Mouse (Mus musculus) heart, embryonic 15.5 days (tissue): ENCODE data around the gene Cln5. TPM values are rescaled to one million over a fixed set of nuclear protein-coding genes. Genes with fewer than 3 reads are reported as not detected.

Experiments
- ATAC-seq: fragments of 200-750 bp; cut with Nextera tagmentation; replicated peaks from 2 replicates; pipeline ENCODE4 v1.8.0; 2017; ENCODE audit warnings: low read depth, moderate TSS enrichment; ENCODE audit not compliant: insufficient number of reproducible peaks, insufficient read depth, low FRiP score
- H3K27ac ChIP-seq: fragments of 300-500 bp; sonication (generic); 2 replicates; pipeline ENCODE4 v1.5.1; 2015; ENCODE audit warnings: mild to moderate bottlenecking, inconsistent platforms
- H3K27me3 ChIP-seq: fragments of 300-500 bp; sonication (generic); 2 replicates; pipeline ENCODE4 v1.6.1; 2015; ENCODE audit warnings: inconsistent platforms
- H3K36me3 ChIP-seq: fragments of 300-500 bp; sonication (generic); 2 replicates; pipeline ENCODE4 v1.6.1; 2015; ENCODE audit warnings: mild to moderate bottlenecking, inconsistent platforms
- H3K4me1 ChIP-seq: fragments of 300-500 bp; sonication (generic); replicated peaks from 2 replicates; pipeline ENCODE4 v1.6.1; 2015; ENCODE audit warnings: inconsistent platforms
- H3K4me2 ChIP-seq: fragments of 300-500 bp; sonication (generic); 2 replicates; pipeline ENCODE4 v1.6.1; 2015; ENCODE audit warnings: inconsistent platforms, mild to moderate bottlenecking, moderate library complexity
- H3K4me3 ChIP-seq: fragments of 300-500 bp; sonication (generic); 2 replicates; pipeline ENCODE4 v1.5.1; 2015; ENCODE audit warnings: mild to moderate bottlenecking, inconsistent platforms
- H3K9ac ChIP-seq: fragments of 300-500 bp; sonication (generic); 2 replicates; pipeline ENCODE4 v1.6.1; 2015; ENCODE audit warnings: mild to moderate bottlenecking, inconsistent platforms
- H3K9me3 ChIP-seq: fragments of 300-500 bp; sonication (generic); replicated peaks from 2 replicates; pipeline ENCODE4 v1.6.1; 2016; ENCODE audit warnings: inconsistent platforms
- WGBS: fragments of 180-500 bp; shearing (Covaris S2); methylation state at CpG from one replicate; pipeline ENCODE4 v1.1.7; 2015; ENCODE audit warnings: mixed read lengths; 5-methylcytosine and 5-hydroxymethylcytosine counted together
- polyA plus RNA-seq: library from polyadenylated mRNA; unstranded; fragments of >200 nt; fragmentation: Nextera tagmentation; extraction: Ambion mirVana; gene quantifications from 2 replicates; pipeline ENCODE4 v1.2.1, GENCODE M21; 2015

Gene Cln5
- polyA plus RNA-seq, 1 experiment from 2014 or later: 23.6 TPM

DNA sequence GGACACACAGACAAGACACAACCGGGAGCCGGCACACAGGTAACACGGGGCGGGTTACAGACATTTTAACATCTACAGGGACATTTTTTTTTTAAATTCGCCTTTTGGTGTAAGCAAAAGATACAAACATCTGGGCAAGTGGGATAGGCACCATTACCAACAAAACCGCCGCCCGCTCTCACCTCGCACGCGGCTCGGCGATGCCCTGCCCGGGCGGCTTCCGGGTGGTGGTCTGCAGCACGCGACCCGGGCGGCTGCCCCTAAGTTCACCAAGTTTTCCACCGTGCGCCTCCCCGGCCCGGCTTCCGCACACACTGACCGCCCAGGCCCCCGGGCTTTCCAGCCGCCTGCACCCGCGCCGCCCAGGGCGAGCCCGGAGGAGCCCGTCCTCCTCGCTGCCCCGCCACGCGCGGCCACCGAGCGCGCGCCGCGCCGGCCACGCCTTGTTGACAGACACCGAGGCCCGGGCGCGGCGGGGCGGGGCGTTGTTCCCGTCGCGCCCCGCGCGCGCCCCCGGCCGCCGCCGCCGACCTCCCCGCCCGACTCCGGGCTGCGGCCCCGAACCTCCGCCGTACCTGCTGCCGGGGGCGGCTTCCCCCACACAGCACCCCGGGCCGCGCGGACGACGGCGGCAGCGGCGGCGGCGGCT lies 28.7 kb downstream of the Cln5 start:
- H3K4me3 ChIP-seq: peak overlapping the region; percentile 97
- no peaks in the 10 kb centered on the region for H3K27me3 ChIP-seq
- H3K36me3 ChIP-seq: no peaks in the 10 kb centered on the region; the same call in 1 of the 2 replicates
- peak overlapping the region; percentile 69 for H3K4me2 ChIP-seq
- peaks cover 18% of the 10 kb centered on the region for H3K4me1 ChIP-seq
- H3K27ac ChIP-seq: peak overlapping the region; percentile 99
- H3K9me3 ChIP-seq: no peaks in the 10 kb centered on the region
- H3K9ac ChIP-seq: peak overlapping the region; percentile 100
- peak; percentile 79 for ATAC-seq
- WGBS: under 1% methylated on average over 64 of the region's 86 CpGs

DNA sequence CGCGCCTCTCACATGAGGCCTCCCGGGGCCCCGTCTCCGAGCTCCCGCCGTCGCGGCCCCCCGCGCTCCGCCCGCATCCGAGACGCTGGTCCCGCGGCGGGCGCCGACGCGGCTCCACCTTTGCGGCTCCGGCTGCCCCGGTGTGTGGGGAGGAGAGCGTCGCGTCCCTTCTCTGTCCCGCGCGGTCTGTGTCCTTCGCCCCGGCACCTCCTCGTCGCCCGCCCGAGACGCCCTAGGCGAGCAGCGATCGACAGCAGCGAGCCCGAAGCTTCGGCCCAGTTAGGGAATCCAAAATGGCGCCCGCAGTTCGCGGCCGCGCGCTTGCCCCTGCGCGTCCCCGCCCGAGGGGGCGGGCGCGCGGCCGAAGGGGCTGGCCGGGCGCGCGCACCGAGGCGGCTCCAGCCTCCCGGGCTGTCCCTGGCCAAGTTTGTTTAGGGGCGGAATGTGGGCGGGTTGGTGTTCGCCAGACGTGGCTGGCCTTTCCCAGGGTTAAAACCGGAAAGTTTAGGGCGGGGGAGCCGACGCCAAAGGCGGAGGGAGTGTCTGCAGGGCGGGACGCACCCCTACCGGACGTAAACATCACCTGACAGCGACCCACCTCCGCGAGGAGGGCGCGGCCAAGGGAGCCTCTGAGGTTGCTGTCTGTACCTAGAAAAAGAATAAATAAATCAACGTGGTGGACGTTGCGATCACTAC lies 29.4 kb downstream of the Cln5 start, which contains the start of gene Fbxl3:
Gene Fbxl3 (minus strand): TSS at position 329 of the 696 bp plus-strand sequence.
- Histone ChIP-seq H3K4me2 (peak within 1 kb of the TSS; percentile 69), H3K9ac (peak within 1 kb of the TSS; percentile 100), H3K4me1 (peaks cover 13% of the 10 kb centered on the region), H3K4me3 (peak within 1 kb of the TSS; percentile 97), H3K9me3 (no peaks in the 10 kb centered on the region), H3K27ac (peak within 1 kb of the TSS; percentile 99), H3K27me3 (no peaks in the 10 kb centered on the region), H3K36me3 (no peaks in the 10 kb centered on the region; the same call in 1 of the 2 replicates)
- peak; percentile 94 for ATAC-seq
- under 1% methylated on average over 88 of the region's 88 CpGs for WGBS

DNA sequence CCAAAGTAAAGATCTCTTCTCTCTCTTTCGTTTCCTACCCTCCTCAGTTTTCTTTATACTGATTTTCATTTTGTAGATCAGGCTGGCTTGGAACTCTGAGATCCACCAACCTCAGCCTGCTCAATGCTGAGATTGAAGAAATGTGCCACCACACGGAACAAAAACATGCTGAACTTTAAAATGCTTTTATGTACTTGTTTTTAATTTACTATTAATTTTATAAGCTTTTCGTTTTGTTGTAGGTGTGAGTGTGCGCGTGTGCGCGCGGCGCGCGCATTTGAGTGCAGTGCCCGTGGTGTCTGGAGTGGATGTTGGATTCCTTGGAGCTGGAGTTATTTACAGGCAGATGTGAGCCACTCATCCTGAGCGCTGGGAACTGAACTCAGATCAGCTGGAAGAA lies 30.3 kb downstream of the Cln5 start:
- H3K27ac ChIP-seq: 0 out of 2 replicates have a peak overlapping the region, but pooled peaks have one; percentile 99

DNA sequence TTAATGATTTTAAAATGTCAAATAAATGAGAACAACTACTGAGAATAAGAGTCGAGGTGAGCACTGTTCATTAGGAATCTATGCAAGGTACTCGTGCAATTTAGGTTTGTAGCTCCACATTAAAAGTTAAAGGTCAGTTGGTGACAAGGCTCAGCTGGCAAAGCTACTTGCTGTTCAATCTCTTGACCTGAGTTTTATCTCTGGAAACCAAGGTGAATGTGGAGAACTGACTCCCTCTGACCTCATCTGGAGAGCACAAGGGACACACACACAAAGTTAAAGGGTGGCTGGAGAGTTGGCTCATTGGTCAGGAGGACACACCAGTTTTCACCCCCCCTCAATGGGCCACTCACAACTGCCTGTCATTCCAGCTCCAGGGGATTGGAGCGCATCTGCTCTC lies 31.2 kb downstream of the Cln5 start:
- H3K36me3 ChIP-seq: no peaks in the 10 kb centered on the region
- no peak overlapping the region for H3K9ac ChIP-seq
- no peak overlapping the region for H3K4me2 ChIP-seq
- no peaks in the 10 kb centered on the region for H3K9me3 ChIP-seq
- no peaks in the 10 kb centered on the region for H3K27me3 ChIP-seq
- H3K27ac ChIP-seq: no peak overlapping the region
- no peak for ATAC-seq
- peaks cover 13% of the 10 kb centered on the region for H3K4me1 ChIP-seq
- no peak overlapping the region for H3K4me3 ChIP-seq
- 67% methylated on average over 3 of the region's 3 CpGs for WGBS

More for the DNA sequence above, 30.3 kb downstream of the Cln5 start:
- Histone ChIP-seq H3K9ac (no peak overlapping the region), H3K9me3 (no peaks in the 10 kb centered on the region), H3K4me1 (peaks cover 13% of the 10 kb centered on the region), H3K4me2 (peak overlapping the region; percentile 69), H3K4me3 (peak overlapping the region; percentile 97; the same call in 1 of the 2 replicates), H3K36me3 (no peaks in the 10 kb centered on the region), H3K27me3 (no peaks in the 10 kb centered on the region)
- 82% methylated on average over 13 of the region's 13 CpGs for WGBS
- ATAC-seq: no peak

DNA sequence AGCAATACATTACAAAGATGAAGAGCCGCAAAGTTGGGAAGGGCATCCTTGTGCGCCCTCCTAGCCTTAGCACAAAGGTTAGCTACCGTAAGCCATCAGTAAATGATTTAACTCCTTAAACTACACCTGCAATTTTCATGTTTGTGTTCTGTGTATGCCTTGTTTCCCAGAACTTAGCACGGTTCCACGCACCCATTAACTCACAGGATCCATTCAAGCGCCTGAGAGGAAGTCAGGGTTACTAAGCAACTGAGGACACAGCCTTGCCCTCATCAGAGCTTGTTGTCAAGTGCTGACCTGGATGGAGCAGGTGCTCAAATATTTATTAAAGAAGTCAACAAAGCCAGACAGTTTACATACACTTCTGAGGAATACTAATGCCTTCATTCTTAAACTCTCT lies 32.2 kb downstream of the Cln5 start:
- no peak for ATAC-seq
- 72% methylated on average over 6 of the region's 6 CpGs for whole genome bisulfite sequencing

DNA sequence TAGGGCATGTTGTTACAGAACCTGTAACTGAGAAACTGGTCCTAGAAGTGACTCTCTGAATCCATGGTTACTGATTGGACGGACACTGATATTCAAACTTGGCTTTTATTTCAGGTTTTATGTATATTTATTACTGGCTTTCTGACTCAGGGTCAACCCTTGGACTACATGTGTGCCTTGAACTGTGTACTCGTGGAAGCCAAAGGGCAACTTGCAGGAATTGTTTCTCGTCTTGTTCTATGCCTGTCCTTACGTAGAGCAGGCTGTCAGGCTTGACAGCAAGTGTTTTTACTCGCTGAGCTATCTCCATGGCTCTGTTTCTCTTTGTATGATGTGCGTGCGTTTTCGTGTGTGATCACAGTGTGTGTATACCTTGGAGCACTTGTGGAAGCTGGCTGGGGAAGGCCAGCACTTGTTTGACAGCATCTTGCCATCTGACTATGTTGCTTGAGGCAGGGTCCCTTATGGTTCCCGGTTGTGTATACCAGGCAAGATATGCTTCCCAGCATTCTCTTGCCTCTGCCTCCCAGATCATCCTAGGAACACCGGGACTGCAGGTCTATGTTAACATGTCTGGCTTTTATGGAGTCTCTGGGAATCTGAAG lies 32.8 kb downstream of the Cln5 start:
- Histone ChIP-seq H3K36me3 (no peaks in the 10 kb centered on the region), H3K4me3 (no peak overlapping the region), H3K27me3 (no peaks in the 10 kb centered on the region), H3K9me3 (no peaks in the 10 kb centered on the region), H3K4me1 (peaks cover 3% of the 10 kb centered on the region), H3K27ac (no peak overlapping the region), H3K4me2 (no peak overlapping the region), H3K9ac (no peak overlapping the region)
- WGBS: 66% methylated on average over 10 of the region's 10 CpGs
- ATAC-seq: no peak

More for the DNA sequence above, 32.2 kb downstream of the Cln5 start:
- H3K4me3 ChIP-seq: no peak overlapping the region
- no peak overlapping the region for H3K27ac ChIP-seq
- H3K9me3 ChIP-seq: no peaks in the 10 kb centered on the region
- H3K4me2 ChIP-seq: no peak overlapping the region
- no peaks in the 10 kb centered on the region for H3K36me3 ChIP-seq
- peaks cover 7% of the 10 kb centered on the region for H3K4me1 ChIP-seq
- H3K9ac ChIP-seq: no peak overlapping the region
- no peaks in the 10 kb centered on the region for H3K27me3 ChIP-seq

DNA sequence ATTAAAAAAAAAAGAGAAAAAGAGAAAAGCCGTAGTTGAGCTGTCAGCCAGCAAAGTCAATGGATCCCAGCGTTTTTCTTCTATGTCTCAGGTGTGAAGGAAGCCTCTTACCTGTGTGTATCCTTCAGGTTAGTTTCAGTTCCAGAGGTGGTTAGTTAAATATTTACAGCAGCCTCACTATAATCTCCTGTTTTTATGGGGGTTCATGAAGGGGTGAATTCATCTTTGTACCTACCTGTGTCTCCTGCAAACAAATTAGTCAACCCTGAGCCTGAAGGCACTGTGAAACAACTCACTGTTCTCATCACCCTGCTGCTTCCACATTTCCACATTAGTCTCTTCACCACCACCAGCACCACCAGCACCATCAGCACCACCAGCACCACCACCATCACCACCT lies 36.3 kb downstream of the Cln5 start:
- Histone ChIP-seq H3K27ac (no peak overlapping the region), H3K4me1 (no peaks in the 10 kb centered on the region), H3K9me3 (no peaks in the 10 kb centered on the region), H3K4me3 (no peak overlapping the region), H3K9ac (no peak overlapping the region), H3K36me3 (no peaks in the 10 kb centered on the region), H3K4me2 (no peak overlapping the region), H3K27me3 (no peaks in the 10 kb centered on the region)
- 89% methylated on average over 2 of the region's 2 CpGs for WGBS
- no peak for ATAC-seq

DNA sequence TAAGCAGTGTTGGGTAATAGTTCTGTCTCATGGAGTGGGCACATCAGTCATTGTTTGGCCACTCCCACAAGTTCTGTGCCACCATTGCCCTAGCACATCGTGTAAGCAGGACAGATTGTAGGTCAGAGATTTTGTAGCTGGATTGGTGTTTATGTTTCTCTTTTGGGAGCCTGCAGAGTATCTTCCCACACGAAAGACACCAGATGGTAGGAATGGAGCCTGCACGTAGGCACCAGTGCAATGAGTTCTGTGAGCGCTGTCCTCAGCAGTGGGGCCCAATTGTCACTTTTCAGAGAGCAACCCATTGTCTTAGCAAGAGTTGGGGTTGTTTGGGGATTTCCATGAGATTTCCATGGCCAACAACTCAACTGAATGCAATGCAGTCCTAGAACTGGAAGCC lies 40.0 kb downstream of the Cln5 start:
- no peak for ATAC-seq
- Histone ChIP-seq H3K4me1 (no peaks in the 10 kb centered on the region), H3K27me3 (no peaks in the 10 kb centered on the region), H3K9ac (no peak overlapping the region), H3K27ac (no peak overlapping the region), H3K4me3 (no peak overlapping the region), H3K9me3 (no peaks in the 10 kb centered on the region), H3K4me2 (no peak overlapping the region), H3K36me3 (peaks cover 12% of the 10 kb centered on the region; the same call in 1 of the 2 replicates)
- 79% methylated on average over 4 of the region's 4 CpGs for WGBS

DNA sequence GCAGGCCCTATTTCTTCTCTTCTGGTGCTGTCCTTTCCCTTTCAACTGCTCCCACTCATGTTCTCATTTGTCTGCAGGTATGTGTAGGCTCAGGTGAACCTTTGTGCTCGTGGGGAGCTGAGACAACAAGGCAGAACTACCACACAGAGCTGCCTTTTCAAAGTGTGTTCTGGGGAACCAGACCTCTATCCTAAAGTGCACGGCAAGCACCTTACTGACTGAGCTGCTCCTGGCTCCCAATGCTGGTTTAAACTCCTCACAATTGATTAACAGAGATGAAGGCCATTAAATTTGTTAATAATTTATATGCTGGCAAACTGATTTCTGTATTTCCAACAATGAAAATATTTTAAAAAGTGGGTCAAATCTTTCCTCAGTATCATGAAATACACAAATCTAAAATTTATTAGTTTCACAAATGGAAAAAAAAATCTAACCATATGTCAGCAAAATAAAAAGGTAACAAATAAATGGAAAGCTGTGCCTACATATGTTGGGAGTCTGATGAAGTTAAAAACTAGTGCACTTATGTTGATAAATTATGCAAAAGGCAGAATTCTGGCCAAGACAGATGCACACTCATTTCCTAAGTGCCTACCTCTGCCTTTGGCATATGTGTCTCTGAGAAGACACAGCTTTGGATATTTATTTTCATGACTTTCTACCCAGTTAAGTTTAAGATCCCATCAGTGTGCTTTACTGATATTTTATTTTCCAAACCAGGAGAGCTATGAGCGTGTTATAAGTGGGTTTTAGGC lies 42.8 kb downstream of the Cln5 start:
- Histone ChIP-seq H3K27me3 (no peaks in the 10 kb centered on the region), H3K4me1 (no peaks in the 10 kb centered on the region), H3K27ac (no peak overlapping the region), H3K9ac (no peak overlapping the region), H3K9me3 (no peaks in the 10 kb centered on the region), H3K36me3 (peaks cover 37% of the 10 kb centered on the region), H3K4me2 (no peak overlapping the region), H3K4me3 (no peak overlapping the region)
- WGBS: 88% methylated on average over 3 of the region's 3 CpGs
- no peak for ATAC-seq

DNA sequence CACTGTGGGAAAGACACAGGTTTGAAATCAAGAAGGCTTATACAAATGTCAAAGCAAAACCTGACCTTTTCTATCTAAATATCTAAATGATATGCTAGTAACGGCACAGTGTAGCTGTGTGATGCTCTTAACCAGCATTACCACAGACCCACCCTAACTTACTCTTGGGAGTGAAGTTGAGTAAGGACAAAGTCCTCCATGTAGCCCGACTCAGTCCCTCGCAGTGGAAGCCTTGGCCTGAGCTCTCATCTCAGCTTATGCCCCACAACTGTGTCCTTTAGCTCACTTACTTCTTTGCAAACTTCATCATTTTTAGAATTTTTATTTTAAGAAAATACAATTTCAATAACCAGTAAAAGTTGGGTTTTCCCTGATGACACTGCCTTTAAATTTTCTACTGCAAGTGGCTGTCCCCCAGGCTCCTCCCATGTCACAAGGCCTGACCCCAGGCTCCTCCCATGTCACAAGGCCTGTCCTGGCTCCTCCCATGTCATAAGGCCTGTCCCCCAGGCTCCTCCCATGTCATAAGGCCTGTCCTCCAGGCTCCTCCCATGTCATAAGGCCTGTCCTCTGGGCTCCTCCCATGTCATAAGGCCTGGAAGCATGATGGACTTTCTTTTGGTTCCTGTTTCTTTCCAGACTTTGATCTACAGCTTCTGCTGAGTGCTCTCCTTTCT lies 45.1 kb downstream of the Cln5 start:
- Histone ChIP-seq H3K4me2 (no peak overlapping the region), H3K36me3 (peaks cover 52% of the 10 kb centered on the region), H3K4me1 (no peaks in the 10 kb centered on the region), H3K27ac (no peak overlapping the region), H3K9ac (no peak overlapping the region), H3K9me3 (no peaks in the 10 kb centered on the region), H3K4me3 (no peak overlapping the region), H3K27me3 (no peaks in the 10 kb centered on the region)
- 92% methylated on average over 3 of the region's 3 CpGs for WGBS
- no peak for ATAC-seq
